Mouse (Mus musculus) lung, adult 18-20 months (tissue): ENCODE results near the gene Ppp1r1c.

Experiments
- DNase-seq, 2 experiments: peaks; one replicate each; pipeline ENCODE4 v3.0.0; 2022; ENCODE audit warnings: mixed read lengths in 2 of 2

Ppp1r1c gene

DNA sequence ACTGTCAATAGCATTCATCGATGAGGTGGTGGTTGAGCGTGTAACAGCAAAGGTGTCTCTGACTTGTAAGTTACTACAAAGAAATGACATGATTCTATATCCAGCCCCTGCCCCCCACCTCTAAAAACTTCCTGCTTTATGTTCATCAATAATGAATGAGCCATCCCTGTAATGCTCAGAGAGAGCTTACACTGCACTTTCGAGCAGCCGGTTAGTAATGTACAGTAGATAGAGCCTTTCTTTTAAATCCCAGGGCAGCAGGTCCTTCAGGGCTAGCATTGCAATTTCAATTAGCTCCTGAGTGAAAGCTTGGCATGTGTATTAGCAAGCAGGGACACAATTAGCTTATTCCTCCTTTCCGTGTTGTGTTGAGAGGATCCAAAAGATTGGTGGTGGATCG is at the start of gene Ppp1r1c:
Gene Ppp1r1c (plus strand): TSS at position 206 of the 400 bp plus-strand sequence.
- DNase-seq, result no peak

GRCm38 (mm10) chr2:79660417-79661185 is 47.0 kb upstream of the Ppp1r1c start:
- DNase-seq, result no peak

DNA sequence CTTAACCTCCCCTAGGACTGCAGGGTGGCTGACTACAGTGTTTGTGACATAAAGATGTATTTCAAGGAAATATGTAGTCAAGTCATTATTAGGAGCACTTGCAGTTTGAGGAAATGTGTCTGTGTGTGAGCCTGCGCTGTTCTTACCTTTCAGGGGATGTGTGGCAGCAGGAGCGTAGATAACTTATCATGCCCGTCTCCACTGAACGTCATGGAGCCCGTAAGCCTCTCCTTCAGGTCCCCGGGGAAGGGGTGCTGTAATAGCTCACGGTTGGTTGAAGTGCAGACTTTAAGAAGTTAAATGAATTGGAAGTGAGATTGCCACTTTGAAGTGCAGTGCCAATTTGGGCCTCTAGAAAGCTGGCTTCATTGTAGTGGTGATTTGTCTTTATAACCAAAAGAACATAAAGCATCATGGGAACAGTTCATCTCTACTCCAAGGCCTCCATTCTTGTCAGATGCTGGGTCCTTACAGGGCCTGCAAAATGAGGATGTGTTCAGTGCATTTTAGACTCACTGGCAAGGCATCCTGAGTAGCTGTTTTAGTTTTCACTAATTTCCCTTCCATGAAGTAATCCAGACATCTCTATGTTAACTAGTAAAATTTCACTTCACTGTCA is 46.0 kb upstream of the Ppp1r1c start:
- no peak for DNase-seq

DNA sequence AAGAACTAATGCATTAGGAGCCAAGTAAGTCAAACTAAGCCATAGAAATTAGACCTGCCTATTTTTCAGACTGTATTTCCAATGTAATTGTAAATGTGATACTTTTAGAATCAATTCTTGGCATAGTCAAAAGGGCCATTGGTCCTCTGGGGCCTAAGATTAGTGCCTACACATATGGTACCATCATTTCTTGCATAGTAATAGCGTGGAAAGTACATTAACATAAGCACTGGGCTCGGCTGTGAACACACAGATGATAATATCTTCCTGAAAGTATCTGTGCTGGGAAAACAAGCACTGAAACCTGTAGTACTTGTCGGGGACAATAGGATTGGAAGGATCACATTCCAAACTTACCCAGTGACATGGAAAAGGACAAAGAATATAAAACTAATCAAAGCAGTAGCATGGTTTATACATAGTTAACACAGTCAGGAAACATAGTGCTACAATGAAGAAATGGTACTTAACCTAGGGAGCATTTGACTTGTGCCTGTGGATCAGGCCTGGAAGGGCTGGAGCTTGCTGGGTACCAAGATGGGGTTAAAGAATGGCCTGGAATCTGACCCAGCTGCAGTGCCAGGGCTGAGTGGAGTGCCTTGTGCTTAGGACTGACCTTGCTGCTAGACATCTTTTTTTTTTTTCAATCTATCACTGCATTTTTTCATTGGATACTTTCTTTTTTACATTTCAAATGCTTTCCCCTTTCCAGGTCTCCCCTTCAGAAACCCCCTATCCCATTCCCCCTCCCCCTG is 42.9 kb upstream of the Ppp1r1c start:
- DNase-seq, result no peak

DNA sequence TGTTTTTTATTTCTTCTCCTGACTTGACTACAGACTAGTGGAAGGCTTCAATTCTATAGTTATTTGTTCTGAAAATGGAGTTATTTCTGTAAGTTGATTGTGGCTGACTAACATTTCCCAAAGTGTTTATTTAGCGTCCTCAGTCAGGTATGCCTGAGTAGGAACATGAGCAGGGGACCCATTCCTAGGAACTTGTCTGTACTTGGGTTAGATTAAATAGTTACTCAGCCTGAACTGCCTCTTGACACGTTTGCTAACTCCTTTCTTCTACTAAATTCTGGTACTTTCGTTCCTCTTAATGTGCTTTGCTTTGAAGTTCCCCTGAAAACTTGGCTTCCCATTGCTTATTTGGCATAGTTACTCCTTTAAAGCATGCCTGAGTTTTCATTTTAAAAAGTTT is 42.1 kb upstream of the Ppp1r1c start:
- peak in 1 of 2 experiments; percentile 16 for DNase-seq

DNA sequence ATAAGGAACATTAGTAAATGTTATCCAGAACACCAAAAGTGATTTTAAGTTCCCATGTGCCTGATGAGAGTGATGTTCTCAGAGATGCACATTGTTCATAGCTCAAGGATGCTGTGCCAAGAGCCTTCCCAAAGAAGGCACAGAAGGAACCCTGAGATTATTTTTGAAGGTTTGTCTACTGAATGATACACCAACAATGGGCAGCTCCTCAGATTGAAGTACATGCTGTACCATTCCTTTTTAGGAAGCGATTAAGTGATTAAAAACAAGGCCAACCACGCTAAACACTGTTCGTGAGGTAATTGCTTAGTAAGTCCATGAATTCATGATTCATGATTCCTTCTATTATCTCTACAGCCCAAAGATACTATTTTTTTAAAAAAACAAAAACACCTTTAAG is 32.3 kb upstream of the Ppp1r1c start:
- no peak for DNase-seq

GRCm38 (mm10) chr2:79677663-79678257 is 29.8 kb upstream of the Ppp1r1c start:
- DNase-seq, result no peak

DNA sequence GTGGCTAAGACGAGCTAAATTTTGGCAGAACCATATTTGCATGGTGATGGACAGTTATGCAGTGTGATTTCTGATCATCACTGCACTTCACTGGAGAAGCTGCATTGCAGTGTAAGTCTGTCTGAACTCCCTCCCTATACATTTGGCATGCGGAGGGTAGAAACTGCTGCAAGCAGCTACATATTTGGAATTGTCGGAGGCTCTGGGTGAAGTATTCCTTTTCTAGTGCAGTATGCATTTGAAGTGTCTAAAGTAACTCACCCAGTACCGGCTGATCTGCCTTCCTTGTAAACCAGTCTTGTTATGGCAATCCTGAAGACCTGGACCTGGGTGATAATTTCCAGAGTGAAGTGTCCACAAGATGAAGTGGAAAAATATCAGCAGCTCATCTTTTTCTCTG is 25.9 kb upstream of the Ppp1r1c start:
- DNase-seq, result no peak

- no peak for DNase-seq
Measured at GRCm38 (mm10) chr2:79683258-79683657, 24.3 kb upstream of the Ppp1r1c start.

DNA sequence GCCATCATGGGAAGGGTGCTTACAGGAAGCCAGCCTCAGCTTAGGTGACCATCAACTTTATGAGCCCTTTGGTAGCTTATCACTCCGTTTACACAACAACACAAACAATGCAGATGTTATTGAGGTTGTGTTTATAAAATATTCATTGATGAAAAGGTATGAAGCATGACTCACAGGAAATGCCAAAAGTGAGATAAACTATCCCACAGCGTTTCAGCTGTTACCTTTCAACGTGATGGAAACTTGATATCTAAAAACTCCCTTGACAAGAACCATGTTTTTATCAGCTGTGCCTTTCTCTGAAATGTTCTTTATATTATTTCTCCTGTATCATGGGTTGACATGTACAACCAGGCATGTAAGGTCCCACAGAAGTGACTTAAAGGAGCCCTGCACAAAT is 16.7 kb upstream of the Ppp1r1c start:
- DNase-seq, result no peak

DNA sequence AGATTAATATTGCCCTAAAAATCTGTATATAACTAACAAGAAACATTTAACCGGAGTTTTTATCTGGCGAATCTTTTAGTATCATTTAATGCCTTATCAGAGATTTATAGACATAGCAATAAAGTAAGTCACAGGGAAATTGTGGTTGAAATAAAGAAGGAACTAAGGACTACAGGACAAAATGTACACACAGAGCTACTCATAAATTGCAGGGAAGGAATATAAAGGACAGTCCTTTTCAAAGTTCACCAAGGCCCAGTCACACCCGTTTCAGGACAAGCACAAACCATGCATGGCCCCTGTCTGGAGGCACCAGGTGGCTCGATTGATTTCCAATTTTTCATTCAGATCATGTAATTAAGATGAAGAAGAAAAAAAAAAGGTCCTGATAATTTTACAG is 12.4 kb upstream of the Ppp1r1c start:
- DNase-seq, result no peak

GRCm38 (mm10) chr2:79695939-79696338 is 11.6 kb upstream of the Ppp1r1c start:
- peak; percentile 10 to 20 for DNase-seq

DNA sequence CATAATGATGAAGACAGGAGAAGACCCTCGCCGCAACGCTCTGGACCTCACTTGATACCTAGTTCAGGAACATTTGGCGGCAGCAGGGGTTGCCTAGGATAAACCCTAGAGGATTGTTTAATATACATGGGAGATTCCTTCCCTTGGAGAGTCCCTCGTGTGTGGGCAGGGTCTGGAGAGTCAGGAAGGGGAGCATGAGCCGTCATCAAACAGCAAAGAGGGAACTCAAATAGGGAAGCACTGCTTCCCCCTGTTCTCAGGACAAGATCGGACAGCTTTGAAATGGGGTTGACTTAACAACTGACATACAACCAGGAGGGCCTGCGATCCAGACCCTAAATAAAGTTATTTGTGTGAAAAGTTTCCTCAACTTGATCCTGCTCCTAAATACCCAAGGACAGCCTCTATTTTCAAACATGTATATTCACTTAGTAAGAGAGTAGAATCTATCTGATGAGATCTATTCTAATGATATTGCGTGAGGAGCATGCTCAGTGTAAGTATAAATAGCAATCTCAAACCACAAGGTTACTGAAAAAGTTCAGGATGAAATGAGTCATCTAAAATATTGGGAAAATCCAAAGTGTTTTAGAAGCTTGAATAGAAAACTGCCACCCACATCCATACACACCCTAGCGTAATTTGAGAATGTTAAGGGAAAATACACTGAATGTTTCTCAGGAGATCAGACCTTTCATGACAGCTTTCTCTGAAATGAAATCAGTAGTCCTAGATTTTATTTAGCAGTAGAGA is 10.9 kb upstream of the Ppp1r1c start:
- peak; percentile 7 to 23 for DNase-seq

GRCm38 (mm10) chr2:79698166-79698565 is 9.4 kb upstream of the Ppp1r1c start:
- DNase-seq, result peak in 1 of 2 experiments; percentile 4

GRCm38 (mm10) chr2:79704773-79705172 is 2.8 kb upstream of the Ppp1r1c start:
- DNase-seq, result no peak

GRCm38 (mm10) chr2:79713662-79714091 is 6.1 kb downstream of the Ppp1r1c start:
- DNase-seq, result no peak

GRCm38 (mm10) chr2:79714745-79715144 is 7.2 kb downstream of the Ppp1r1c start:
- DNase-seq, result no peak

DNA sequence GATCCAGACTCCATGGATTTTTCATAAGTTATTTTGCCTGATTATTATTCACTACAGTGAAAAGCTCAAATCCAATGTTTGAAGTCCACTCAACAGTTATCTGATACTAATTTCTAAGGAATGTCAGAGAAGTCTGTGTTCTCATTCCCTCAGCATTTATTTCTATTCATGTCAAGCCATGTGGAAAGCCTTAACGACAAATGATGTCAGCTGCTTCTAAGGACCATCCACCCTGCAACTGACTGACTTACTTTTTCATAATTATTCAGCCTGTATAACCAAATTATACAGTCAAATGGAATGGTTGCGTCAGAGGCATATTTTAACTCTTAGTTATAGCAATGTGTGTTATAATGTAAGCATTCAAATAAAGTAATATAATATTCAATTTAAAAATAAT is 8.3 kb downstream of the Ppp1r1c start:
- DNase-seq, result no peak

DNA sequence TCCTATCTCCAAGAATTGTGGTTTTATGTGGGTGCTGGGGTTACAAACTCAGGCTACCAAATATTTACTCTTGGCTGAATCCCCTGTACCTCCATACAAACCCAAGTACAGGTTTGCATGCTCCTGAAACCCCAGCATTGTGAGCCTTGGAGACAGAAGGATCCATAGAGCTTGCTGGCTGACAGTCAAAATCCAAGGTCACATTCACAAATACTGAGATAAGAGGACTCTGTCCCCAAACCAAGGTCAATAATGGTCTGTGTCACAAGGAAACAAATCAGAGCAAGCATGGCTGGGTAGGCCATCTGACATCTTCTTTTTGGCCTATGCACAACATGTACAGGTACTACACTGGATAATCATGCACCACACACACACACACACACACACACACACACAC is 10.3 kb downstream of the Ppp1r1c start:
- DNase-seq, result no peak

DNA sequence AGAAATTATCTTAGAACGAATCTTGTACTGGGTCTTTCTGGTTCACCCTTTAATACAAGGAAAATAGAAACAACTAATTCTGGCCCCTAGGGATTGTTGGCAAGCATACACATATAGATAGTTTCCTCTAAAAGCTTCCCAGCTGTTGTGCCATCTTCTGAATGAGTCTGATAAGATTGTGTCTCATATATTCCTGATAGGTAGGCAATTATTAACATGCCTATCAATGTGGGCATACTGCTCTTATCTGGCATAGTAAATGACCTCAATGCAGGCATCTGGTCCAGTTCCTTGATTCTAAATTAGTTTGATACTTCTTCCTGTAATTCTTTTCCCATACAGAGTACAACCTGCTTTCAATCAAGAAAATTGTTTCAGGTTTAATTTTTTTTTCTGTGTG is 14.8 kb downstream of the Ppp1r1c start:
- DNase-seq, result no peak

- DNase-seq, result peak in 1 of 2 experiments; percentile 2
Measured at GRCm38 (mm10) chr2:79738958-79739357, 31.4 kb downstream of the Ppp1r1c start.

- no peak for DNase-seq
Measured at GRCm38 (mm10) chr2:79741966-79742365, 34.4 kb downstream of the Ppp1r1c start.

DNA sequence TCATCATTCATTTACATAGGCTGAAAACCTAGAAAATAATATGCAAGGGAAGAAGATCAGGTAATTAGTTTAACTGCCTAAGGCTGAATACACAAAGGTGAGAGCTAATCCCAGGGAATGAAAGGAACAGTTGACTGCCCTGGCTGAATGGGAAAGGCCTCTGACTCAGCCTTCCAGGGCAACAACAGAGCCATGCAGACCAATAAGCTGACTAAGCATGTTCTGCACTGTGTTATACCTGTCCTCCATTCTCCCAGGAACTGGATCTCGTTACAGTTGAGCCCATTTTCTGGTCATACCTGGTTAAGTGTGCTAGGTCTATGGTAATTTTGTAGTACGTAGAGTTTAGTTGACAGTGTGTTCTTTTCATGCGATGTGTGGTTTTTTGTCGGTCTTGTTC is 36.6 kb downstream of the Ppp1r1c start:
- DNase-seq, result no peak
